Mouse (Mus musculus) heart, adult 2 months (tissue): ENCODE results near the gene Ccnd3.

ENCODE experiments used
- CTCF ChIP-seq: fragments of 200-600 bp; IDR thresholded peaks from 2 replicates; pipeline ENCODE4 v1.8.1; 2022; ENCODE audit warnings: antibody characterized with exemption, mild to moderate bottlenecking, moderate library complexity
- EP300 ChIP-seq: fragments of 200-500 bp; IDR thresholded peaks from 2 replicates; pipeline ENCODE4 v1.6.1; 2011; ENCODE audit warnings: low read depth, low read length, control low read depth; ENCODE audit not compliant: insufficient read depth
- POLR2A ChIP-seq: fragments of 200-500 bp; IDR thresholded peaks from 2 replicates; pipeline ENCODE4 v1.6.1; 2011; ENCODE audit warnings: mild to moderate bottlenecking, low read depth, low read length, control low read depth; ENCODE audit not compliant: insufficient read depth

GRCm38 (mm10) chr17:47482401-47482800 lies 22.4 kb upstream of the Ccnd3 start:
- TF ChIP-seq CTCF, result peak; percentile 74
- no peak for TF ChIP-seq EP300
- TF ChIP-seq POLR2A, result no peak
